Mouse (Mus musculus) cerebral cortex, adult 2 months (tissue): ENCODE results near the gene Vmn1r218.

ENCODE experiments used
- WGBS: fragments of 180-500 bp; shearing (Covaris S2); methylation state at CpG from one replicate; pipeline ENCODE4 v1.1.7; 2018; 5-methylcytosine and 5-hydroxymethylcytosine counted together

The Vmn1r218 gene

GRCm38 (mm10) chr13:23133099-23133498 lies at the start of gene Vmn1r218:
Gene Vmn1r218, plus strand, starts transcription at chr13:23133155.
- WGBS, result 79% methylated on average over 3 of the region's 3 CpGs

- WGBS, result 93% methylated on average over 4 of the region's 4 CpGs
Measured at GRCm38 (mm10) chr13:23094386-23094785, 38.6 kb upstream of the Vmn1r218 start.

GRCm38 (mm10) chr13:23118126-23118525 lies 14.8 kb upstream of the Vmn1r218 start, which contains the start of gene Vmn1r217:
Gene Vmn1r217, minus strand, starts transcription at chr13:23118226.
- 77% methylated on average over 1 of the region's 1 CpGs for WGBS

GRCm38 (mm10) chr13:23120611-23121010 lies 12.3 kb upstream of the Vmn1r218 start:
- WGBS, result 83% methylated on average over 2 of the region's 2 CpGs

GRCm38 (mm10) chr13:23133501-23133900 lies 546 bp downstream of the Vmn1r218 start:
- 70% methylated on average over 1 of the region's 1 CpGs for WGBS

GRCm38 (mm10) chr13:23138880-23139279 lies 5.9 kb downstream of the Vmn1r218 start:
- 48% methylated on average over 2 of the region's 2 CpGs for WGBS

- 70% methylated on average over 3 of the region's 3 CpGs for WGBS
Measured at GRCm38 (mm10) chr13:23157848-23158247, 24.9 kb downstream of the Vmn1r218 start.

- 84% methylated on average over 4 of the region's 4 CpGs for WGBS
Measured at GRCm38 (mm10) chr13:23159012-23159411, 26.1 kb downstream of the Vmn1r218 start, which contains the start of gene Vmn1r219. Gene Vmn1r219, plus strand, starts transcription at chr13:23159312.

- WGBS, result 81% methylated on average over 4 of the region's 4 CpGs
Measured at GRCm38 (mm10) chr13:23166471-23166870, 33.5 kb downstream of the Vmn1r218 start.

GRCm38 (mm10) chr13:23187875-23188274 lies 54.9 kb downstream of the Vmn1r218 start, which contains the start of gene Vmn1r220:
Gene Vmn1r220, minus strand, starts transcription at chr13:23187975.
- WGBS, result 85% methylated on average over 2 of the region's 2 CpGs
